ENCODE assay signal across 15 mouse cellular contexts in genomic region chr2:52042714-52043113, GRCm38 (mm10). TPM values are rescaled to one million over a fixed set of nuclear protein-coding genes. Genes with fewer than 3 reads are reported as not detected.
DNase-seq lines count a peak whose midpoint lies in the region; ATAC-seq and TF ChIP-seq lines count a peak whose summit lies in the region.
"Had no signal": no experiment of that assay in that cellular context is flagged by ENCODE, and none has a peak within 500 bp of the region (broad histone marks: within the 10 kb centered on the region; RNA-seq: fewer than 3 reads in every experiment).

No protein-coding gene starts in this region.

- no peak overlapping the region for H3K27ac ChIP-seq in heart, embryonic 10.5 days
- no peak overlapping the region for H3K27ac ChIP-seq in heart, embryonic 12.5 days (ENCODE audit: poor library complexity, severe bottlenecking)
- peak overlapping the region; percentile 16; the same call in 1 of the 2 replicates for H3K27ac ChIP-seq in left cerebral cortex, adult 2 months
- H3K27ac ChIP-seq: embryonic facial prominence, embryonic 12.5 days; forebrain, embryonic 10.5 days; limb, embryonic 12.5 days; midbrain, embryonic 12.5 days had no signal

- H3K9me3 ChIP-seq in heart, embryonic 10.5 days = no peaks in the 10 kb centered on the region
- H3K9me3 ChIP-seq in heart, embryonic 12.5 days (replicated peaks) = no peaks in the 10 kb centered on the region
- H3K9me3 ChIP-seq: embryonic facial prominence, embryonic 12.5 days; forebrain, embryonic 10.5 days; limb, embryonic 12.5 days; midbrain, embryonic 12.5 days had no signal

- H3K4me1 ChIP-seq in heart, embryonic 10.5 days = no peaks in the 10 kb centered on the region; the same call in 1 of the 2 replicates
- no peaks in the 10 kb centered on the region for H3K4me1 ChIP-seq in heart, embryonic 12.5 days (replicated peaks)

- no peak overlapping the region for H3K4me3 ChIP-seq in heart, embryonic 10.5 days
- H3K4me3 ChIP-seq in heart, embryonic 12.5 days = no peak overlapping the region
- H3K4me3 ChIP-seq in left cerebral cortex, adult 2 months = no peak overlapping the region
- H3K4me3 ChIP-seq: embryonic facial prominence, embryonic 12.5 days; forebrain, embryonic 10.5 days; limb, embryonic 12.5 days; midbrain, embryonic 12.5 days had no signal

- ATAC-seq in heart, embryonic 12.5 days (ENCODE audit: insufficient number of reproducible peaks, low FRiP score) = no peak
- no peak for ATAC-seq in megakaryocyte progenitor cell, adult 5-6 weeks (replicated peaks; ENCODE audit: poor library complexity)
- ATAC-seq: intestine, postnatal 0 days had no signal

- no peak for TF ChIP-seq CTCF in left cerebral cortex, adult 2 months (IDR thresholded peaks at IDR 0.05)

- H3K9ac ChIP-seq in heart, embryonic 12.5 days = no peak overlapping the region
- H3K9ac ChIP-seq: embryonic facial prominence, embryonic 12.5 days; limb, embryonic 12.5 days; midbrain, embryonic 12.5 days had no signal

- no peak overlapping the region for H3K4me2 ChIP-seq in heart, embryonic 12.5 days
- H3K4me2 ChIP-seq: embryonic facial prominence, embryonic 12.5 days; limb, embryonic 12.5 days; midbrain, embryonic 12.5 days had no signal

- intact Hi-C loops in left cerebral cortex, adult 2 months (cut with DNase I) = no loop called here

- no peaks in the 10 kb centered on the region for H3K36me3 ChIP-seq in heart, embryonic 10.5 days
- no peaks in the 10 kb centered on the region for H3K36me3 ChIP-seq in heart, embryonic 12.5 days

- peak; percentile 76 for DNase-seq in heart, embryonic 10.5 days (ENCODE audit: low spot score)
- no peak for DNase-seq in left cerebral cortex, adult 2 months (ENCODE audit: extremely low spot score in 1 of 2, low spot score in 2 of 2)
- DNase-seq in left cerebral cortex, adult 11 months (ENCODE audit: low spot score) = no peak
- peak; percentile 36 for DNase-seq in ZHBTc4 (ENCODE audit: low read depth, low spot score)
- DNase-seq in cerebellum, adult 9-11 months = peak; percentile 7
- DNase-seq: adrenal gland, postnatal 25 days; layer of hippocampus, postnatal 36 days had no signal

- no peaks in the 10 kb centered on the region for H3K27me3 ChIP-seq in heart, embryonic 10.5 days (ENCODE audit: insufficient read depth, poor library complexity, severe bottlenecking)
- 0 out of 2 replicates have a peak, but pooled peaks cover 3% of the 10 kb centered on the region for H3K27me3 ChIP-seq in heart, embryonic 12.5 days (replicated peaks)
- H3K27me3 ChIP-seq: CH12.LX; embryonic facial prominence, embryonic 12.5 days; limb, embryonic 12.5 days had no signal

- 43% methylated on average over 5 of the region's 5 CpGs for WGBS in heart, embryonic 10.5 days
- WGBS in heart, embryonic 12.5 days = 33% methylated on average over 5 of the region's 5 CpGs

RNA-seq across cellular contexts. Expression of gene Tnfaip6, which starts 4.9 kb away (rescaled TPM):
- polyA plus RNA-seq in heart, embryonic 10.5 days (2016; fragmentation: Nextera tagmentation; extraction: Ambion mirVana) = 4.5 and 6.7 TPM in 2 replicates
- 4.9 and 5.7 TPM in 2 replicates for polyA plus RNA-seq in heart, embryonic 12.5 days (2016; fragmentation: Nextera tagmentation; extraction: Ambion mirVana)
- 10 to 100 TPM in 1 of 2 experiments, 1 to 10 TPM in 1; 7.3 to 11.7 TPM for total RNA-seq in left cerebral cortex, adult 2 months (2021)
- total RNA-seq in megakaryocyte progenitor cell, adult 5-6 weeks (2015) = 0.66 and 0.81 TPM in 2 replicates
- 1.1 TPM in 1 of 2 replicates, not detected in the other for total RNA-seq in megakaryocyte progenitor cell, adult 5-6 weeks (2017)
- total RNA-seq: adrenal gland, postnatal 25 days had no signal

RNA-seq across cellular contexts. Expression of gene Rif1, which starts 29.9 kb away (rescaled TPM):
- polyA plus RNA-seq in heart, embryonic 10.5 days (2016; fragmentation: Nextera tagmentation; extraction: Ambion mirVana) = 24.4 and 32.4 TPM in 2 replicates
- polyA plus RNA-seq in heart, embryonic 12.5 days (2016; fragmentation: Nextera tagmentation; extraction: Ambion mirVana) = 33.0 and 34.6 TPM in 2 replicates
- 10 to 100 TPM; 25.7 to 28.5 TPM for total RNA-seq in left cerebral cortex, adult 2 months (2021)
- 90.3 and 126 TPM in 2 replicates for total RNA-seq in megakaryocyte progenitor cell, adult 5-6 weeks (2015)
- 79.4 and 107 TPM in 2 replicates for total RNA-seq in megakaryocyte progenitor cell, adult 5-6 weeks (2017)

Comparison
In these comparisons a context has a peak if more than half of its experiments do, and no peak if none do; other contexts are left out.
1. DNase-seq: peak in heart, embryonic 10.5 days (single experiment), ZHBTc4 (single experiment) and cerebellum, adult 9-11 months (single experiment); none in left cerebral cortex, adult 2 months (0 of 2) and left cerebral cortex, adult 11 months (single experiment).